Mouse (Mus musculus): Measurements from ENCODE around the gene Htr3a.
A peak's percentile ranks its signal among the peaks of the same experiment; 100 is the strongest.

Gene Htr3a

GRCm38 (mm10) chr9:48910885-48911537, at the start of gene Htr3a:
Gene Htr3a (minus strand): TSS chr9:48911099.
- peak; percentile 51 for DNase-seq

- DNase-seq = no peak
Measured at GRCm38 (mm10) chr9:48947565-48947964, 36.7 kb upstream of the Htr3a start.

GRCm38 (mm10) chr9:48942349-48942748, 31.4 kb upstream of the Htr3a start:
- no peak for DNase-seq

DNA sequence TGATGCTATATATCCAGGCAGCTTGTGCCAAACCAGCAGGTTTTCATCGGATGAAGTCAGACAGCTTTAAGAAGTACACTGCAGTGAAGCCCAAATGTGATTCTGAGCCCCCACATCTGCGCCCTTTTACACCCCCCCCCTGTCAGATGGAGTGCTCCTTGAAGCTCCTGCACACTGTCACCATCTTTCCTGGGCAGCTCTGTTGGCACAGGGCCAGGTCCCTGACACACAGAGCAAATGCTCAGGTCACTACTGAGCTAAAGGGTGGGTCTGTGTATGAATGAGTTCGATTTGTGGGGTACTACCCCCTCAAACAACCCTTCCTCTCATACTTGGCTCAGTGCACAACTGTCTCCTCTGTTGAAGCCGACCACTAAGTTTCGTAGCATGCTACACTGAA, 18.5 kb upstream of the Htr3a start:
- no peak for DNase-seq

DNA sequence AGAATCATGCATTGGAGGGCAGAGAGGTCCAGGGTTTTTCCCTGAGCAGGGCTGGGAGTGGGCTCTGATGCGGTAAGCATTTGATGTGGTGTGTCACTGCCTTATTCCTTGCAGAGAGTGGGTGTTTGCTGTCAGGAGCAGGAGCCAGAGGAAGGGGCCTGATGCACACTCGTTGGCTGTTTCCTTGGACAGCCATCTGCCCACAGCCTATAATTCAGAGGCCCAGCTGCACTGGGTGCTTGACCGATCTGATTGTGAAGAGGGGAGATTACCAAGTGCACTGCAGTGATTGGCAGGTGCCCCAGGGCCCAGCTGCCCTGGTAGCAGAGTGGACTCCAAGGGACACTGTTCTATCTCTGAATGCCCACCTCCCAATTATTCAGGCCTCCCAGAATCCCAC, 17.9 kb upstream of the Htr3a start:
- DNase-seq = no peak

GRCm38 (mm10) chr9:48916011-48916788, 5.3 kb upstream of the Htr3a start:
- DNase-seq = no peak

DNA sequence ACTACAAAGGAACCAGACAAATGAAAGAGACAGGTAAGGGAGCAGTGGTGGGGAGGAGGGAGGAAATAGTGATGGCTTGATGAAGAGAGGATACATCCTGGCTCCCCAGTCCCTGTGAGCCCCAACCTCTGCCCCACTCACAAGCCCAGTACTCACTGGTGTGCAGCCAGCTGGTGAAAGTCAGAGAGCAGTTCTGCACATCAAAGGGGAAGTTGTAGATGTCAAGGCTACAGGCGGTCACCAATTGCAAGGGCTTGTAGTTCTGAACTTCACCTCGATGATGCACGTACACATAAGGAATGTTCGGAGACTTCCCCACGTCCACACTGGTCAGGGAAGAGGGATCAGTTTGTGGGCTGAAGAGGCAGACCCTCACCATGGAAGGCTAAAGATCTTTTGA, 6.5 kb downstream of the Htr3a start:
- DNase-seq = no peak

DNA sequence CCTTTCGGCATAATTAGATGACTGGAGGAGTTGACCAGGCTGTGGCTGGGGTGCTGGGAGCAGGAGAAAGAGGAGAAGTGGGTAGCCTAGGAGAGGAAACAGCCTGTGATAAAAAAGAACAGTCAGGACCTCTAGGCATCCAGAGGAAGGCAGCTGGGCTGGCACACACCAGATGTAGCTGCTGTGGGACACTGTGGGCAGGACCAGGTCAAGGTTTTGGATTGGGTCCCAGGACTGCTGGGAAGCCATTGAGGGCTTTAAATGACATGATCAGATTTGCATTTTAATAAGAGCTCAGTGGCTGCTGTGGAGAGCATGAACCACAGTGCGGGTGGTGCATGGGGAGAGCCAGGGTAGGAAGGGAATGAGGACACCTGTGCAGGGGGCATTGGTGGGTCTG, 7.1 kb downstream of the Htr3a start:
- peak; percentile 22 for DNase-seq

GRCm38 (mm10) chr9:48898551-48898950, 12.3 kb downstream of the Htr3a start:
- peak; percentile 9 for DNase-seq

GRCm38 (mm10) chr9:48895819-48896536, 14.9 kb downstream of the Htr3a start:
- DNase-seq = no peak

DNA sequence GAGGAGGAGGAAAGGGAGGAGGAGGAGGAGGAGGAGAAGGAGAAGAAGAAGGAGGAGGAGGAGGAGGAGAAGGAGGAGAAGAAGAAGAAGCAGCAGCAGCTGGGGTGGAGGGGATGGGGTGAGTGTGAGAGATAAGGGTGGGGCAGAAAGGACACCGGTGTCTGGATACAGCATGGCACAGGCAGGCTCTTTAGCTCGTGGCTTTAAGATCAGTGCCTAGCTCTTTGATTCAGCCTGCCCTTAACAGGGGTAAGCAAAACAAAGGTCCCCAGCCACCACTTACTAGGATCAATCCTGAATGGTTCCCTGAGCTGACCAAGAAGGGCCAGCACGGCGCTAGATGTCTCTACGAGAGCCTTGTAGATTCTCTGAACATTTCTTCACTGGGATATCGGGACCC, 16.1 kb downstream of the Htr3a start:
- DNase-seq = no peak

GRCm38 (mm10) chr9:48893986-48894385, 16.9 kb downstream of the Htr3a start:
- DNase-seq = peak; percentile 69

DNA sequence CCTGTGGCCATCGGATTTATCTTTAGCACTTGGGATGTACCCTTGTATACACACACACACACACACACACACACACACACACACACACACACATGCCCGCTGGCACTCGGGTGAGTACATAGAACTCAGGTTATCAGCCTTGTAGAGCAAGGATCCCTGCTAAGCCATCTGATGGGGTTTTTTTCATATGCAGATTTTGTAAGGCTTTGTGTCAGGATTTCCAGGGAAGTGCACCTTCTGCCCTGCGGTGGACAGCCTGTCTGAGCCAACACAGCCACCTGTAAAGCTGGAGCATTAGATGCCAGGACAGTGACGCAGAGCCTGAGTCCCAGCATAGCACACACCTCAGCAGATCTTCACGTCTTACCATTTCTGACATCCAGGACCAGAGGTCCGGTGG, 21.8 kb downstream of the Htr3a start:
- DNase-seq = no peak

GRCm38 (mm10) chr9:48872896-48873295, 38.0 kb downstream of the Htr3a start:
- DNase-seq = no peak

DNA sequence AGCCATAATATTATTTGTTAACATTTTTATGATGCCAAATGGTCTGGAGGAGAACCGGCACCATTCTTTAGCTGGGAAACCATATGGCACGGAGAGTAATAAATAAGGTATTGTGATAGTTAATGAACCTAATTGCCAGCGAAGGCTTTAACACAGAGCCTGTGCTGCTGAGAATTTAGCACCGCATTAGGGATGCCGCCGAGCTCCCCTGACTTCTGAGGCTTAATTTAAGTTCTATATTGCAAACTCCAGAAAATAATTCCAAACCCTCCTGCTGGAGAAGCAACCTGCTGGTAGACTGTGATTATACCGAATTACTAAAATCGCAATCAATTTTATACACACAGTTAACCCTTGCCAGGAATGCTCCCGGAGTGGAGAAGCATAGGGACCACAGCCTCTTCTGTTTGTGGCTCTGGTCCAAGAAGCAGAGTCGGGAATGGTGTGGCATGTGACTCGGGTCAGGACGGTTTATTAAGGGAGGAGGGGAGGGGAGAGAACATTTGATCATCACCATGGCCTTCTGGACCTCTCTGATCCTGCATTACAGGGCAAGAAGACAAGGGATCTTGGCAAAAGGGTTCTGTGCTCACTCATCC, 44.3 kb downstream of the Htr3a start:
- DNase-seq = no peak

DNA sequence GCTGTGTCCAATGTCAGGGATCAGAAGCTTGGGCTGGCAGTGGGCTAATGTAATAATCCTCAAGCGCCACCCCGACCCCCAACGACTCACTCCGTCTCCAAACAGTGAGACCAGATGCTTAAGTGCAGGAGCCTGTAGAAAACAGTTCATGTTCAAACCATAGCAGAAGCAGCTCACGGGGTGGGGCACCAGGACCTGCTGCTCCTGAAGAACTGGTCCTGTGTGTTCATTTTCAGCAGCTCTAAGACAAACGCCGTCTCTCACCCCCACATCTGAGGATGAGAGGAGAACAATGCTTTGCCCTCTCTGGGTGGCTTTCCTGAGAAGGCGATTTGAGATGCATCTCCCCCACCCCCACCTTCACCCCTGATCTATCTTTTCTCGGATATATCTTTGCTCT, 45.7 kb downstream of the Htr3a start:
- no peak for DNase-seq

- DNase-seq = no peak
Measured at GRCm38 (mm10) chr9:48861481-48861880, 49.4 kb downstream of the Htr3a start.

- DNase-seq = peak; percentile 75
Measured at GRCm38 (mm10) chr9:48860526-48860845, 50.4 kb downstream of the Htr3a start.

- DNase-seq = no peak
Measured at GRCm38 (mm10) chr9:48859828-48860525, 50.9 kb downstream of the Htr3a start.

DNA sequence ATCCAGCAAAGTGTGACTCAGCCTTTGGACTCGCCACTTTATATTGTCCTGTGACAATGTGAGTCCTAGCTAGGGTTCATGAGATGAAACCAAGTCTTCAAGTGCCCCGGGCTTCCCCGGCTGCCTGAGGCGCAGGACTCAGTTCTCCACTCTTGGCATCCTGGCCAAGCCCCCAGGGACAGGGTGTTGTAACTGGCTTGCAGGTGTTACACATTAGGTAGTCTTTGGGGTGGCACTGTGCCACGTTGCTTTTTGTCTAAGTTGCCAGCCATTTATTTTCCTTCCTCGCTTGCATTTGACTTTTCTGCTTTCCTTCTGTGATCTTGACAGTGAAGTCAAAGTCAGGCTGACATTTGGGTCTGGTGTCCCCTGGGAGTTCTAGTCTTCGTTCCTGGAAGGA, 53.0 kb downstream of the Htr3a start:
- DNase-seq = no peak

DNA sequence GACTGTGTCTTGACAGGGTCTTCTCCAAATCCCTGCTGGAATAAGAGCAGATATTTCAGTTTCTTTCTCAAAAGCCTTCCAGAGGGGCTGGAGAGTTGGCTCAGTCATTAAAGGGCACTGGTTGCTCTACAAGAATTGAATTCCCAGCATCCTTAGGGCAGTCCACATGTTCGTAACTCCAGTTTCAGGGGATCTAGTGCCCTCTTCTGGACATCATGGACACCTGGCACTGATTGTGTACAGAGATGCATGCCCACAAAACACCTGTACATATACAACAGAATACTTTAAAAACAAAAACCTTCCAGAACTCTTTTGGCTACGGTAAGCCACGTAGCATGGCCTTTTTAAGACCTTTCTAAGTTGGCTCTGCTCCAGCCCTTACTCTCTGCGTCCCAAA, 54.7 kb downstream of the Htr3a start:
- DNase-seq = no peak

- DNase-seq = no peak
Measured at GRCm38 (mm10) chr9:48849531-48849930, 61.4 kb downstream of the Htr3a start.

Data from kidney, adult 9 months (tissue).